Mouse (Mus musculus): ENCODE data around the gene Nr6a1. TPM values are rescaled to one million over a fixed set of nuclear protein-coding genes. Genes with fewer than 3 reads are reported as not detected.
A peak's percentile ranks its signal among the peaks of the same experiment; 100 is the strongest.

Gene Nr6a1
- polyA plus RNA-seq, 1 experiment from 2014 or later, result 3.1 TPM

DNA sequence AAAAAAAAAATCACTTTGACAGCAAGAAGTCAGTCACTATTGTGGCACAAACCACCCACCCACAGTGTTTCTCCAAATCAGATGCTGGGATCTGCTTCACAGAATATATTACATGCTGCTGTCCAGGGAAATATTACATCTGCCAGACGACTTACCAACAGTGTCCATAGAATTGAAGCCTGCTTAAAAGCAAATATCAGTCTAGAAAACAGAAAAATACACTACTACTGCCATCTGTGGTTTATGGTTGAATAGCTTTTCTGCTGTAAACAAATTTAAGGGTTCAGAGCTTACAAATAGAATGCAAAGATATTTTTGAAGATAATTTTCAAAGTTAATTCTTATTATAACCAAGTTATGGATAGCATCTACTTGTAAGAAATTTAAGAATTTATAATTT, 6.1 kb downstream of the Nr6a1 start:
- H3K9me3 ChIP-seq (ENCODE audit: control insufficient read depth, low read length), result no peaks in the 10 kb centered on the region
- no peak overlapping the region for H3K4me3 ChIP-seq (ENCODE audit: low read depth, low read length)
- DNase-seq (ENCODE audit: low spot score) (no peak), ATAC-seq (replicated peaks; ENCODE audit: low FRiP score) (no peak)
- no peak overlapping the region for H3K4me2 ChIP-seq (ENCODE audit: low read depth, low read length, severe bottlenecking)
- H3K27ac ChIP-seq (ENCODE audit: low read depth, low read length), result no peak overlapping the region
- peaks cover 10% of the 10 kb centered on the region; the same call in 1 of the 2 replicates for H3K4me1 ChIP-seq (replicated peaks; ENCODE audit: control insufficient read depth, insufficient read depth, low read length)
- H3K9ac ChIP-seq (ENCODE audit: low read length), result no peak overlapping the region
- no peaks in the 10 kb centered on the region for H3K36me3 ChIP-seq (ENCODE audit: control insufficient read depth, insufficient read depth, low read length)
- peaks cover 2% of the 10 kb centered on the region; the same call in 1 of the 2 replicates for H3K27me3 ChIP-seq (ENCODE audit: control insufficient read depth, insufficient read depth, low read length)
- WGBS, result 36% methylated on average over 1 of the region's 1 CpGs

DNA sequence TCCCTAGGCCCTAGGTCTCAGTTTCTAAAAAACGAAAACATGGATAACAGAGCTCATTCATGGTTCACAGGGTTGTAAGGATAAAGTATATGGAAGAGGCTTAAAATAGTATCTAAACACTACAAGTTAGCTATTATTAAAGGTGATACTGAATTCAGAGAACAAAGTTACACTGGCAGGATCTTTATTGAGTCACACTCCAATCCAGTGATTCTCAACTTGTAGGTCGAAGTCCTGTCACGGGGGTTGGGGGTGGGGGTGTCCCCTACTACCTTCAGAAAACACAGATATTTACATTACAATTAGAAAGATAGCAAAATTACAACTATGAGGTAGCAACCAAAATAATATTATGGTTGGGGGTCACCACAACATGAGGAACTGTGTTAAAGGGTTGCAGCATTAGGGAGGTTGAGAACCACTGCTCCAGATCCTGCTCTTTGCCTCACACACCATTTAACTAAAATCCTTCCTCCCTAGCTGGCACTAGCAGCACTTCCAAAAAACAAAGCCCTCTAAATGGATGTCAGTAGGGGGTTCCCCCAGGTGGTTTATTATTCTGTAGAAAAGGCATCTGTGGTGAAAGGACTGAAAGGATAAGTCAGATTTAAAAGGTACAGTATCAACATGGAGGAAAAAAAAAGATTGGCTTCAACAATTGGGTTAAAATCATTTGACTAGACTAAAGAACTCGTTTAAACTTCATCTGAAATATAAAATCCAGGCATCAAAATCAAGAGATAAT, 10.4 kb downstream of the Nr6a1 start:
- H3K4me1 ChIP-seq (replicated peaks; ENCODE audit: control insufficient read depth, insufficient read depth, low read length), result 0 out of 2 replicates have a peak, but pooled peaks cover 2% of the 10 kb centered on the region
- no peak overlapping the region for H3K9ac ChIP-seq (ENCODE audit: low read length)
- 15% methylated on average over 4 of the region's 4 CpGs for WGBS
- H3K36me3 ChIP-seq (ENCODE audit: control insufficient read depth, insufficient read depth, low read length), result no peaks in the 10 kb centered on the region
- H3K4me2 ChIP-seq (ENCODE audit: low read depth, low read length, severe bottlenecking), result no peak overlapping the region
- H3K9me3 ChIP-seq (ENCODE audit: control insufficient read depth, low read length), result no peaks in the 10 kb centered on the region
- no peak overlapping the region for H3K27ac ChIP-seq (ENCODE audit: low read depth, low read length)
- no peak overlapping the region for H3K4me3 ChIP-seq (ENCODE audit: low read depth, low read length)
- ATAC-seq (replicated peaks; ENCODE audit: low FRiP score) (no peak), DNase-seq (ENCODE audit: low spot score) (no peak)
- H3K27me3 ChIP-seq (ENCODE audit: control insufficient read depth, insufficient read depth, low read length), result no peaks in the 10 kb centered on the region

DNA sequence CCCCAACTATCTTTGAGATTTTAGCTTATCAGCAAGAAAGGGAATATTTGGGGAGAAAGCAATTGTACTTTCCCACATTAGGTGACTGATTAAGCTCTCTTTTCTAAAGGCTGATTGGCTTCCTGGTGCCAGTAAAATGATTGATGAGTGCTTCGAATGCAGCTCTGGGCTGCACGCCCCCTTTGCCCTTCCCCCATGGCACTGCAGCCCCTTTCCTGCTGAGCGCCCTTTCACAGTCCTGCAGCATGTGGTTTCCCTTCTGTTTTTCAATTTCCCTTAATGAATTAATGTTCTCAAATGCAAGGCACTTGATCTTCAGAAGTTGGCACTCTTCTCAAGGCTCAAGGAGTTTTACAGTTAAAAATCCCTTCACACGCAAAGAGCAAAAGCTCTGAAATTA, 12.5 kb downstream of the Nr6a1 start:
- Histone ChIP-seq H3K4me2 (ENCODE audit: low read depth, low read length, severe bottlenecking) (no peak overlapping the region), H3K27me3 (ENCODE audit: control insufficient read depth, insufficient read depth, low read length) (no peaks in the 10 kb centered on the region), H3K27ac (ENCODE audit: low read depth, low read length) (no peak overlapping the region), H3K9ac (ENCODE audit: low read length) (no peak overlapping the region), H3K4me1 (replicated peaks; ENCODE audit: control insufficient read depth, insufficient read depth, low read length) (0 out of 2 replicates have a peak, but pooled peaks cover 2% of the 10 kb centered on the region), H3K4me3 (ENCODE audit: low read depth, low read length) (no peak overlapping the region), H3K36me3 (ENCODE audit: control insufficient read depth, insufficient read depth, low read length) (no peaks in the 10 kb centered on the region), H3K9me3 (ENCODE audit: control insufficient read depth, low read length) (no peaks in the 10 kb centered on the region)
- ATAC-seq (replicated peaks; ENCODE audit: low FRiP score) (peak; percentile 66), DNase-seq (ENCODE audit: low spot score) (peak; percentile 61)
- 3% methylated on average over 4 of the region's 4 CpGs for WGBS

DNA sequence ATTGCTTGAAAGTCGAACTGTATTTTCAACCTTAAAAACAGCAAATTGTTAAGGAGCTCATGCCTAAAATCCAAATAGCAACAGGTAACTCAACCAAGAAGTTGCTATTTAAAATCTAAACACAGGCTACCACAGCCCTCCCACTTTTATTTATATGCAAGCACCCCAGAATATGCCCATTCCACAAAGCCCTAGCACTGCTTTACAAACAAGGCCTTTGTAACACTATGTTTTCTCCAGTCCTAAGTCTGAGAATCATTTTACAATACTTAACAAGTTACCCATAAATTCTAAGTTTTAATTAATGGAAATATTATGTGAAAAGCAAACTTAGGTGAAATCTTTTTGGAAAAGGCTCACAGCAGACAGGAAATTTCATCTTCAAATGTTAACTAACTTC, 13.0 kb downstream of the Nr6a1 start:
- WGBS, result 44% methylated on average over 1 of the region's 1 CpGs
- H3K9me3 ChIP-seq (ENCODE audit: control insufficient read depth, low read length), result no peaks in the 10 kb centered on the region
- no peak overlapping the region for H3K9ac ChIP-seq (ENCODE audit: low read length)
- ATAC-seq (replicated peaks; ENCODE audit: low FRiP score), result no peak
- 0 out of 2 replicates have a peak, but pooled peaks cover 2% of the 10 kb centered on the region for H3K4me1 ChIP-seq (replicated peaks; ENCODE audit: control insufficient read depth, insufficient read depth, low read length)
- H3K36me3 ChIP-seq (ENCODE audit: control insufficient read depth, insufficient read depth, low read length), result no peaks in the 10 kb centered on the region
- H3K27ac ChIP-seq (ENCODE audit: low read depth, low read length), result no peak overlapping the region
- H3K4me3 ChIP-seq (ENCODE audit: low read depth, low read length), result no peak overlapping the region
- no peak overlapping the region for H3K4me2 ChIP-seq (ENCODE audit: low read depth, low read length, severe bottlenecking)
- no peaks in the 10 kb centered on the region for H3K27me3 ChIP-seq (ENCODE audit: control insufficient read depth, insufficient read depth, low read length)
- DNase-seq (ENCODE audit: low spot score), result no peak

DNA sequence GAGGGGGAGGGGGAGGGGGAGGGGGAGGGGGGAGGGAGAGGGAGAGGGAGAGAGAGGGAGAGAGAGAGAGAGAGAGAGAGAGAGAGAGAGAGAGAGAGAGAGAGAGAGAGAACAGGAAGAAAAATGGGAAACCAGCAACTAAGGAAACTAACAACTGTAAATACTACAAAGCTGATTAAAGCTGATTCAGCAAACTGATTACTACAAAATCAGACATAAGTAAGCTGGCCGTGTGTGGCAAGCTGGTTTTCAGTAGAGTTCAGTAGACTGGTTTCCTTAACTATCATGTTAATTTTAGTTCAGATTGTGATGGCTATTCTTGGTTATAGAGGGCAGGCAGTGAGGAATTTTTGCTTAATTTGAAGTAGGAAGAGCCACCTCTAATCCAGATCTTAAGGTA, 18.9 kb downstream of the Nr6a1 start:
- Histone ChIP-seq H3K36me3 (ENCODE audit: control insufficient read depth, insufficient read depth, low read length) (no peaks in the 10 kb centered on the region), H3K9me3 (ENCODE audit: control insufficient read depth, low read length) (no peaks in the 10 kb centered on the region), H3K4me2 (ENCODE audit: low read depth, low read length, severe bottlenecking) (no peak overlapping the region), H3K9ac (ENCODE audit: low read length) (no peak overlapping the region), H3K4me1 (replicated peaks; ENCODE audit: control insufficient read depth, insufficient read depth, low read length) (no peaks in the 10 kb centered on the region), H3K27me3 (ENCODE audit: control insufficient read depth, insufficient read depth, low read length) (no peaks in the 10 kb centered on the region), H3K27ac (ENCODE audit: low read depth, low read length) (no peak overlapping the region), H3K4me3 (ENCODE audit: low read depth, low read length) (no peak overlapping the region)
- ATAC-seq (replicated peaks; ENCODE audit: low FRiP score) (no peak), DNase-seq (ENCODE audit: low spot score) (no peak)
- 67% methylated on average over 1 of the region's 1 CpGs for WGBS

DNA sequence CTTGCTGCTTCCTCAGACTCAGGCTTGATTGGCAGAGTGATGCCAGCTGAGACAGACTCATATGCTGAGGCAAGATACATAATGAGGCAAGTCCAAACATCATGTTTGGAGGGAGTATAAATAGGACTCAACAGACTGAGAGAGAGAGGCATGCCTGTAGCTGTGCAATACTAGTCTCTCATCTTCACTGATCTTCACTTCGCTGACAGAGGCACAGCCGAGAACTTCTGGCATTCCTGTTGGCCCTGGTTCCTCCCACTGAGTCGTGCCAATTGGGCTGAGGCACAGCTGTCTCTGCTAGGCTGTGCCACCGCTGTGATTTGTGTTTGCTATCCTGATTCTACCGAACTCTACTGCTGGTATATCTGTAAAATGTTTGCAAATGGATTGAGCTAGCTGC, 21.4 kb downstream of the Nr6a1 start:
- Histone ChIP-seq H3K9me3 (ENCODE audit: control insufficient read depth, low read length) (no peaks in the 10 kb centered on the region), H3K9ac (ENCODE audit: low read length) (no peak overlapping the region), H3K27me3 (ENCODE audit: control insufficient read depth, insufficient read depth, low read length) (no peaks in the 10 kb centered on the region), H3K36me3 (ENCODE audit: control insufficient read depth, insufficient read depth, low read length) (no peaks in the 10 kb centered on the region), H3K4me1 (replicated peaks; ENCODE audit: control insufficient read depth, insufficient read depth, low read length) (no peaks in the 10 kb centered on the region), H3K27ac (ENCODE audit: low read depth, low read length) (no peak overlapping the region), H3K4me2 (ENCODE audit: low read depth, low read length, severe bottlenecking) (no peak overlapping the region), H3K4me3 (ENCODE audit: low read depth, low read length) (no peak overlapping the region)
- ATAC-seq (replicated peaks; ENCODE audit: low FRiP score) (no peak), DNase-seq (ENCODE audit: low spot score) (no peak)
- 88% methylated on average over 5 of the region's 5 CpGs for WGBS

DNA sequence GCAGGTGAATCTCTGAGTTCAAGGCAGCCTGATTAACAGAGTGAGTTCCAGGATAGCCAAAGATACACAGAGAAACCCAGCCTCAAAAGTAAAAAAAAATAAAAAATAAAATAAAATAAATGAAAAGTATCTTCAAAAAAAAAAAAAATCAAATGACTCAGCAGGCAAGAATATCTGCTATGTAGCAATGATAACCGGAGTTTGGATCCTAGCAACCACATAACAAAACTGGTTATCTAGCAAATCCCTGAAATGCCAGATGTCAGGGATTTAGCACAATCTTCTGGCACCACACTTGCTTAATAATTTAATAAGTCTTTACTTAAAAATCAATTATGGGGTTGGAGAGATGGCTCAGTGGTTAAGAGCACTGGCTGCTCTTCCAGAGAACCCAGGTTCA, 23.2 kb downstream of the Nr6a1 start:
- no peak for DNase-seq (ENCODE audit: low spot score)
- H3K27ac ChIP-seq (ENCODE audit: low read depth, low read length), result no peak overlapping the region
- WGBS, result 98% methylated on average over 1 of the region's 1 CpGs
- no peak overlapping the region for H3K4me3 ChIP-seq (ENCODE audit: low read depth, low read length)
- H3K4me1 ChIP-seq (replicated peaks; ENCODE audit: control insufficient read depth, insufficient read depth, low read length), result no peaks in the 10 kb centered on the region
- ATAC-seq (replicated peaks; ENCODE audit: low FRiP score), result no peak
- no peaks in the 10 kb centered on the region for H3K36me3 ChIP-seq (ENCODE audit: control insufficient read depth, insufficient read depth, low read length)
- no peaks in the 10 kb centered on the region for H3K27me3 ChIP-seq (ENCODE audit: control insufficient read depth, insufficient read depth, low read length)
- no peaks in the 10 kb centered on the region for H3K9me3 ChIP-seq (ENCODE audit: control insufficient read depth, low read length)
- no peak overlapping the region for H3K9ac ChIP-seq (ENCODE audit: low read length)
- H3K4me2 ChIP-seq (ENCODE audit: low read depth, low read length, severe bottlenecking), result no peak overlapping the region

DNA sequence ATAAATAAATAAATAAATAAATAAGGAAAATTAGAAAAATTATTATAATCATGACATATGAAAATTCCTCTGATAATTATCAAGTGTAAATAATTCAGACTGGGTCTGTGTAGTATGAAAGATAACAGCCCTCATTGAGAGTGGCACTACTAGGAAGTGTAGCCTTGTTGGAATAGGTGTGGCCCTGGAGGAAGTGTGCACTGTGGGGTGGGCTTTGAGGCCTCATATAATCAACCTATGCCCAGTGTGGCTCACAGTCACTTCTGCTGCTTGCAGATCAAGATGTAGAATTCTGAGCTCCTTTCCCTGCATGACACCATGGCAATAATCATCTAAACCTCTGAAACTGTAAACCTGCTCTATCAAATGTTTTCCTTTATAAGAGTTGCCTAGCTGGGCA, 24.6 kb downstream of the Nr6a1 start:
- no peak for DNase-seq (ENCODE audit: low spot score)
- no peak overlapping the region for H3K4me2 ChIP-seq (ENCODE audit: low read depth, low read length, severe bottlenecking)
- no peaks in the 10 kb centered on the region for H3K36me3 ChIP-seq (ENCODE audit: control insufficient read depth, insufficient read depth, low read length)
- ATAC-seq (replicated peaks; ENCODE audit: low FRiP score), result no peak
- no peak overlapping the region for H3K9ac ChIP-seq (ENCODE audit: low read length)
- H3K27ac ChIP-seq (ENCODE audit: low read depth, low read length), result no peak overlapping the region
- H3K27me3 ChIP-seq (ENCODE audit: control insufficient read depth, insufficient read depth, low read length), result no peaks in the 10 kb centered on the region
- H3K4me3 ChIP-seq (ENCODE audit: low read depth, low read length), result no peak overlapping the region
- no peaks in the 10 kb centered on the region for H3K9me3 ChIP-seq (ENCODE audit: control insufficient read depth, low read length)
- H3K4me1 ChIP-seq (replicated peaks; ENCODE audit: control insufficient read depth, insufficient read depth, low read length), result no peaks in the 10 kb centered on the region

Measured in forebrain, embryonic 11.5 days (tissue).